Mouse (Mus musculus) urinary bladder, postnatal 10 days (tissue): ENCODE results near the gene Prr30.
"Not testable (repeated sequence)": the region's sequence is repeated elsewhere in the genome, so short reads cannot be mapped to it uniquely, and the experiment has no call there.

Source experiments
- DNase-seq: peaks from one replicate; pipeline ENCODE4 v3.0.0; 2022; ENCODE audit warnings: low spot score

Gene Prr30

DNA sequence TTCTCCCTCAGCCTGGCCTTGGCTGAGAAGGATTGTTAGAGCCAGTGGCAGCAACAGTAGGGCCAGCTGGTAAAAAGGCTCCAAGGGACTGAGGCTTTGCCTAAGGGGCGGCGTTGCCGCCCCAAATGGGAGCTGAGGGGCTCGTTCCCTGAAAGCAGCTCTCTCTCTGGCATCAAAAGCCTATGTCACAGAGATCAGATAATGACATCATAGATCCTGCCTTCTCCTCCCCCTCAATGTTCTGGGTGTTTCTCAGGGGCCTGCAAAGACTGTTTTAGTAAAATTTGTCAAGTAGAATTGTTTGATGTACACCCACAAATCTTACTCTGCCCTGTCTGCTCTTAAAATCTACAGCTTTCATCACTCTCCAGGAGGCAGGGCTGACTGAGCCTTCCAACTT, at the start of gene Prr30:
Gene Prr30 (minus strand): TSS at position 101 of the 400 bp plus-strand sequence.
- DNase-seq = no peak

- no peak for DNase-seq
These were observed 46.7 kb upstream of the Prr30 start for GRCm38 (mm10) chr14:101246793-101247192.

DNA sequence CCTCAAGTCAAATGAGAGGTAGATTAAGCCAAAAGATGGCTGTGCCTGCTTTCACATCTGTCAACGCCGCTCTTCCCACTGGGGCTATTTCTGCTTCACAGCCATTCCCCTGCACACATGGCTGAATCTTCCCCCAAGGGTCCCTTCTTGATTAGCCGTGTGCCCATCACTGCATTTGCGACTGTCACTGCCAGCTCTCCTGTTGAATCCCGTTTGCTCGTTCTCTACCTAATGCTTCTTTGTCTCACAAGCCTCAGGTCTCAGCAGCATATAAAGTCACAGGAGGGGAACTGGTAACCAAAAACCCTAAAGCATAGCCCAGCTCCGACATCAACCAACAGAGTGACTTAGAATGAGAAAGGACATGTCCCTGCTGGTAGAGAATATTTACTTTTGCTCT, 45.6 kb upstream of the Prr30 start:
- no peak for DNase-seq

DNA sequence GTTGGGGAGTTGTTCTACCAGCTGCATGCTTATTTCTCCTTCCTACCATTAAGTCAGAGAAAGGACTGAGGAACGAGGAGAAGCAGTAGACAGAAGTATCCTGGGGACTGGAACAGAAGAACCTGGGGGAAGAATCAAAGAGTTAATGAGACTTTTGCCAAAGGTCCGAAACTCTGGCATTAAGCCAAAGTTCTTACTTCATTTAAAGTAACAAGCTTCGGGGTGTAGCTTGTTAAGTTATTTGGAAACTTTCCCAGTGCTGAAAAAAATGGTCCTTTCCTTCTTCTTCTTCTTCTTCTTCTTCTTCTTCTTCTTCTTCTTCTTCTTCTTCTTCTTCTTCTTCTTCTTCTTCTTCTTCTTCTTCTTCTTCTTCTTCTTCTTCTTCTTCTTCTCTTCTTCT, 44.3 kb upstream of the Prr30 start:
- DNase-seq = not testable (repeated sequence)

- DNase-seq = no peak
These were observed 37.8 kb upstream of the Prr30 start for GRCm38 (mm10) chr14:101237965-101238364.

DNA sequence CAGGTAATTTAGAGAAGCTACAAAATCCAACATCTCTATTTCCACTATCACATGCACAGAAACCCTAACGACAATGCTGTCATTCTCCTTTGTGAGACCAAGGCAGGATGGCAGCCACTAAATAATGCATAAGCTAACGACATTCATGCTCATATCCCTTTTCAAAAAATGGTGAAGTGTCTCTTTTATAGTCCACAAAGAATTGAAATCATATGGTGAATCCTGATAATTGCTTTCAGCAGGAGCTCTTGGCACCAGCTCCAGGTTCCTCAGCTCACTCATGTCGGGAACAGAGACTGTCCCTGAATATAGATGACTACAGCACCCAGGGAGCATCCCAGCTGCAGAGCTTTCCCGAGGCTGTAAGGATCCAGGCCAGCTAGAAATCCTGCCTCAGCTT, 28.9 kb upstream of the Prr30 start:
- DNase-seq = no peak

DNA sequence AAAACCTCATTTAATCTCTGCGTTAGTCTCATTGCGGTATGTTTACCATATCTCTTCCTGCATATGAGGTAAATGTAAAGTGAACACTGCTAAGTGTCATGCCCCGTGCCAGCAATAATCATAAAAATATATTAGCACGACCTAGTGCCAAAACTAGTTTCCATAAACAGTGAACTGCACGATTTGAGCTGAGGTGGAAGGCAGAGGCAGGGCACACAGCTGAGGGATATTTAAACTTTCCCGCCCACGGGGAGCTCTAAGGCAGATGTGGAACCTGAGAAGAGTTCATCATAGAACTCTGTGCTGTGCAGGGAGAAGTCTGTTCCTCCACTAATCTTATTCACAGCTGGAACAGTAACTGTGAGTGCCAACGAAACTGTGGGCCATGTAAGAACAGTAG, 22.2 kb upstream of the Prr30 start:
- DNase-seq = no peak

DNA sequence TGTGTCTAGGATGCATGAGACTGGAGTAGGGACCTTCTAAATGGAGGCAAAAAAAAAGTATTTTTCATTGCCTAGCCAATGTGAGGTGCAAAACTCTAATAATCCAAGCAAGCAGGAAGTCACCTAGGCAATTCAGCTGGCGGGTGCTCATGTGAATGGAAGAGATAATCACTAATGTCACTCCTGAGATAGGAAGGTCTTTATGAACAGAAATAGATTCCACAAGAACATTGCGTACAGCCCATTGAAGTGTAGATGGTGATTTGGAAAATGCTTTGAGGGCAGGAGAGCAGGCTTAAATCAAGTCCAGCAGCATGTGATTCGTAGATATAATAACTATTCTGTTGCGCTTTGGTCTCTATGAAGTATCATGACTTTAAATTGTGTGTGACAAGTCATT, 27.9 kb downstream of the Prr30 start:
- DNase-seq = no peak
